Mouse (Mus musculus) adrenal gland, adult 2 months (tissue): ENCODE data around the gene Atp6v0c. TPM values are rescaled to one million over a fixed set of nuclear protein-coding genes. Genes with fewer than 3 reads are reported as not detected.

ENCODE experiments used
- polyA plus RNA-seq: library from polyadenylated mRNA; depleted of rRNA; stranded (reverse); fragments of >200 nt; gene quantifications from 2 replicates; pipeline ENCODE4 v1.2.3, GENCODE M21; 2012; rRNA removed
- total RNA-seq, 2 experiments: library from RNA; stranded (reverse); gene quantifications; 2 replicates each; pipeline ENCODE4 v1.2.3; 2021

Gene Atp6v0c
- total and polyA plus RNA-seq, 3 experiments = 476 to 1,565 (median 493) TPM

Other genes with a start within 250 kb of the Atp6v0c start
- gene Sbp, start 228.0 kb downstream of the Atp6v0c start, total RNA-seq = not detected
- gene Sbp, start 228.0 kb downstream of the Atp6v0c start, polyA plus RNA-seq = not detected in 2 replicates
- not detected for gene Sbpl, start 214.4 kb downstream of the Atp6v0c start, total RNA-seq
- not detected in 2 replicates for gene Sbpl, start 214.4 kb downstream of the Atp6v0c start, polyA plus RNA-seq
- gene Prss30, start 189.1 kb downstream of the Atp6v0c start, total RNA-seq = under 1 TPM; 0.21 to 0.26 TPM
- gene Prss30, start 189.1 kb downstream of the Atp6v0c start, polyA plus RNA-seq = 0.63 and 0.74 TPM in 2 replicates
- gene Prss22, start 171.6 kb downstream of the Atp6v0c start, total RNA-seq = not detected
- not detected in 2 replicates for gene Prss22, start 171.6 kb downstream of the Atp6v0c start, polyA plus RNA-seq
- gene Prss27, start 131.6 kb downstream of the Atp6v0c start, total RNA-seq = under 1 TPM; 0.24 to 0.46 TPM
- 0.58 and 0.68 TPM in 2 replicates for gene Prss27, start 131.6 kb downstream of the Atp6v0c start, polyA plus RNA-seq
- gene Kctd5, start 96.2 kb downstream of the Atp6v0c start, total RNA-seq = 10 to 100 TPM; 13.7 to 14.4 TPM
- gene Kctd5, start 96.2 kb downstream of the Atp6v0c start, polyA plus RNA-seq = 13.8 and 14.7 TPM in 2 replicates
- 10 to 100 TPM; 56.4 to 62.0 TPM for gene Pdpk1, start 18.8 kb downstream of the Atp6v0c start, total RNA-seq
- gene Pdpk1, start 18.8 kb downstream of the Atp6v0c start, polyA plus RNA-seq = 23.6 and 24.7 TPM in 2 replicates
- gene Amdhd2, start 5.9 kb downstream of the Atp6v0c start, total RNA-seq = 10 to 100 TPM; 30.1 to 42.1 TPM
- 68.4 and 71.3 TPM in 2 replicates for gene Amdhd2, start 5.9 kb downstream of the Atp6v0c start, polyA plus RNA-seq
- 10 to 100 TPM; 13.4 to 17.1 TPM for gene Tbc1d24, start 35.9 kb upstream of the Atp6v0c start, total RNA-seq
- gene Tbc1d24, start 35.9 kb upstream of the Atp6v0c start, polyA plus RNA-seq = 24.6 and 33.5 TPM in 2 replicates
- 1 to 10 TPM; 1.4 to 2.4 TPM for gene Ntn3, start 39.8 kb upstream of the Atp6v0c start, total RNA-seq
- gene Ntn3, start 39.8 kb upstream of the Atp6v0c start, polyA plus RNA-seq = 7.4 and 8.8 TPM in 2 replicates
- 1 to 10 TPM; 7.0 to 7.6 TPM for gene Tedc2, start 51.1 kb upstream of the Atp6v0c start, total RNA-seq
- 7.5 and 7.8 TPM in 2 replicates for gene Tedc2, start 51.1 kb upstream of the Atp6v0c start, polyA plus RNA-seq
- gene Ccnf, start 81.8 kb upstream of the Atp6v0c start, total RNA-seq = 1 to 10 TPM; 1.8 to 4.0 TPM
- gene Ccnf, start 81.8 kb upstream of the Atp6v0c start, polyA plus RNA-seq = 1.9 and 2.0 TPM in 2 replicates
- under 1 TPM; 0.09 to 0.10 TPM for gene Abca17, start 181.4 kb upstream of the Atp6v0c start, total RNA-seq
- not detected in 2 replicates for gene Abca17, start 181.4 kb upstream of the Atp6v0c start, polyA plus RNA-seq
- 10 to 100 TPM; 22.8 to 24.0 TPM for gene Abca3, start 182.2 kb upstream of the Atp6v0c start, total RNA-seq
- 26.4 and 33.6 TPM in 2 replicates for gene Abca3, start 182.2 kb upstream of the Atp6v0c start, polyA plus RNA-seq
- gene Rnps1, start 244.9 kb upstream of the Atp6v0c start, total RNA-seq = 10 to 100 TPM; 61.4 to 70.3 TPM
- gene Rnps1, start 244.9 kb upstream of the Atp6v0c start, polyA plus RNA-seq = 84.4 and 95.2 TPM in 2 replicates